Mouse (Mus musculus) small intestine, adult 2 months (tissue): ENCODE data around the gene Selenoi. TPM values are rescaled to one million over a fixed set of nuclear protein-coding genes. Genes with fewer than 3 reads are reported as not detected.
A peak's percentile ranks its signal among the peaks of the same experiment; 100 is the strongest.

Experiments used
- H3K27ac ChIP-seq: fragments of 200-500 bp; 2 replicates; pipeline ENCODE4 v1.5.1; 2012; ENCODE audit warnings: low read depth, low read length, control low read depth, inconsistent platforms; ENCODE audit not compliant: insufficient read depth
- H3K27me3 ChIP-seq: fragments of 200-500 bp; 2 replicates; pipeline ENCODE4 v1.6.1; 2012; ENCODE audit warnings: mild to moderate bottlenecking, moderate library complexity, low read length, inconsistent platforms; ENCODE audit not compliant: control insufficient read depth, insufficient read depth
- H3K36me3 ChIP-seq: fragments of 200-500 bp; 2 replicates; pipeline ENCODE4 v1.6.1; 2012; ENCODE audit warnings: mild to moderate bottlenecking, low read length, control low read depth, inconsistent platforms; ENCODE audit not compliant: control insufficient read depth, insufficient read depth
- H3K4me1 ChIP-seq: fragments of 200-500 bp; 2 replicates; pipeline ENCODE4 v1.6.1; 2012; ENCODE audit warnings: low read length, inconsistent platforms, mixed read lengths; ENCODE audit not compliant: control insufficient read depth, insufficient read depth, insufficient read length
- H3K4me3 ChIP-seq: fragments of 200-500 bp; 2 replicates; pipeline ENCODE4 v1.5.1; 2012; ENCODE audit warnings: low read depth, mild to moderate bottlenecking, control low read depth, inconsistent platforms, low read length, moderate library complexity
- CTCF ChIP-seq: fragments of 200-500 bp; IDR thresholded peaks from 2 replicates; pipeline ENCODE4 v1.5.1; 2012; ENCODE audit warnings: low read depth, mild to moderate bottlenecking, control low read depth, inconsistent platforms, low read length, moderate library complexity, mixed read lengths; ENCODE audit not compliant: insufficient replicate concordance, insufficient read length; ENCODE audit errors: extremely low read depth
- POLR2A ChIP-seq: fragments of 200-500 bp; IDR thresholded peaks from 2 replicates; pipeline ENCODE4 v1.6.1; 2012; ENCODE audit warnings: low read depth, mild to moderate bottlenecking, control low read depth, inconsistent platforms, low read length, moderate library complexity
- WGBS: fragments of 180-500 bp; shearing (Covaris S2); methylation state at CpG from one replicate; pipeline ENCODE4 v1.1.7; 2018; 5-methylcytosine and 5-hydroxymethylcytosine counted together
- polyA plus RNA-seq: library from polyadenylated mRNA; depleted of rRNA; stranded (reverse); fragments of >200 nt; gene quantifications from 2 replicates; pipeline ENCODE4 v1.2.3, GENCODE M21; 2012

Selenoi gene
- polyA plus RNA-seq, 1 experiment: 107 TPM

DNA sequence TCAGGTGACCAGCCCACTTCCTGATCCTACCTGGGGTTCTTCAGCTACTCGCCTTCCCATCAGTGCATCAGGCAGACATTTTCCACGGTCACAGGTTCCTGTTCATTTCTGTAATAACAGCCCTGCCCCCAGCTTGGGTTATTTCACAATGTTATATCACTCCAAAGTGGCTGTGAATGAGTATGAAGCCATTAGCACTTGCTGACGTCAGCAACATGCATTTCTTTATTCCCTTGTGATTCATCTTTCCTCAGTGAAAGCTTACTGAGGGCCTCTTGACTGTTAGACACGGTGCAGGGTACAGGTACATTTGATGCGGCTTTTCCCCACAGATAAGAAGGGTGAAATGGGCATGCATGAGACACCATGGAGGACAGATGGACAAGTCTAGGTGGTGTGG, 16.4 kb upstream of the Selenoi start:
- no peaks in the 10 kb centered on the region for H3K36me3 ChIP-seq
- no peak overlapping the region for H3K27ac ChIP-seq
- H3K4me1 ChIP-seq: peaks cover 1% of the 10 kb centered on the region; the same call in 1 of the 2 replicates
- H3K27me3 ChIP-seq: no peaks in the 10 kb centered on the region
- TF ChIP-seq CTCF: no peak
- TF ChIP-seq POLR2A: no peak
- 54% methylated on average over 5 of the region's 5 CpGs for WGBS
- H3K4me3 ChIP-seq: no peak overlapping the region

DNA sequence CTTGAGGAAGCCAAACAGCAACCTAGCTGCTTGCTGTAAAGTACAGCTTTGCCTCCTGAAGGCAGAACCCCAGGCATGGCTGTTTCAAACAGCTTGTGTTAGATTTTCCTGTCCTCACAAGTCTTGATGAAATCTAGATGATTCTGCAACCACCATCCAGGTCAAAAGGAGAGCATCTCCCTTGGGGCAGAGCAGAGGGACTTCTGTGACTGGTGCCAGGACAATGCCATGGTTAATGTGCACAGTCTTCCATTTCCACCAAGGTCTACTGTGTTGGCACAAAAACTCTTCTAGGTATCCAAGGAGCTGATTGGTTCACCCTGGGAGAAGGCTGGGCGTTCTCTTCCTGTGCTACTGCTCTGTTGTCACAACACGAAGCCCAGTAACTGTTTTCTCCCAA, 12.7 kb upstream of the Selenoi start:
- H3K4me3 ChIP-seq: no peak overlapping the region
- TF ChIP-seq CTCF (no peak), POLR2A (no peak)
- H3K4me1 ChIP-seq: peaks cover 1% of the 10 kb centered on the region; the same call in 1 of the 2 replicates
- no peak overlapping the region for H3K27ac ChIP-seq
- 82% methylated on average over 2 of the region's 2 CpGs for WGBS
- no peaks in the 10 kb centered on the region for H3K27me3 ChIP-seq
- no peaks in the 10 kb centered on the region for H3K36me3 ChIP-seq

DNA sequence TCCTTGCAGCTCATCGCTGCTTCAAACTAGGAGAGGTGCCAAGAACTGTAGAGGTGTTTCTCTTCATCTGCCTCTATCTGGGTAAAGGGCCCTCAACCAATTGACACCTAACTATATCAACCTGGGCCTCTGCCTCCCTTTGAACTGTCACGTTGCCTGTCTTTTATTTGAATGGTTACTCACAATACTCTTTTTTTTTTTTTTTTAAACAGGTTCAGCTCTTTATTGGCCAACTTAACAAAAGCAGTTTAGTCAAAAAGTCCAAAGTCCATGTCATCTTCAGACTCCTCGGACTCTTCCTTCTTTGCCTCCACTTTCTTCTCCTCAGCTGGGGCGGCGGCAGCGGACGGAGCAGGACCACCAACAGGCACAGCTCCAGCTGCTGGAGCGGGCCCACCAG, 11.7 kb upstream of the Selenoi start:
- Histone ChIP-seq H3K27me3 (no peaks in the 10 kb centered on the region), H3K36me3 (no peaks in the 10 kb centered on the region), H3K27ac (no peak overlapping the region), H3K4me1 (peaks cover 1% of the 10 kb centered on the region; the same call in 1 of the 2 replicates), H3K4me3 (no peak overlapping the region)
- WGBS: 72% methylated on average over 8 of the region's 8 CpGs
- TF ChIP-seq CTCF (no peak), POLR2A (no peak)

DNA sequence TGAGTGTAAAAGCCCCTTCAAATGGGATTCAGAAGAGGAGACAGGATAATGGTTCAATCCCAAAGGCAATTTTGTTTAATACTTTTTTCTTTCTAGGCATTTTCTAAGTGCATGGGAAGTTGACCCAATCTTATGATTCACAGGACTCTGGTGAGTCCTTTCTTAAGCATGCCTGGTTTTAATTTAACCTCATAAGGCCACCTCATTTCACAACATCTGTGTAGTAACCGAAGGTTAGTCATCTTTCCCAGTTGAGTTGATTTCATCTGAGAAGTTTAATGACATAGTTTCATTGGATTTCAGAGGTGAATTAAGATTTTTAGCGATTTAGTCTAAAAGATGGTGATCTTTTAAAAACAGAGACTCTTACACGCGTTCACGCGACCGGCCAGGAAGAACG, 9.7 kb upstream of the Selenoi start:
- H3K27ac ChIP-seq: no peak overlapping the region
- no peaks in the 10 kb centered on the region for H3K36me3 ChIP-seq
- H3K27me3 ChIP-seq: no peaks in the 10 kb centered on the region
- TF ChIP-seq POLR2A (no peak), CTCF (no peak)
- WGBS: 97% methylated on average over 8 of the region's 8 CpGs
- no peak overlapping the region for H3K4me3 ChIP-seq
- peaks cover 1% of the 10 kb centered on the region; the same call in 1 of the 2 replicates for H3K4me1 ChIP-seq

DNA sequence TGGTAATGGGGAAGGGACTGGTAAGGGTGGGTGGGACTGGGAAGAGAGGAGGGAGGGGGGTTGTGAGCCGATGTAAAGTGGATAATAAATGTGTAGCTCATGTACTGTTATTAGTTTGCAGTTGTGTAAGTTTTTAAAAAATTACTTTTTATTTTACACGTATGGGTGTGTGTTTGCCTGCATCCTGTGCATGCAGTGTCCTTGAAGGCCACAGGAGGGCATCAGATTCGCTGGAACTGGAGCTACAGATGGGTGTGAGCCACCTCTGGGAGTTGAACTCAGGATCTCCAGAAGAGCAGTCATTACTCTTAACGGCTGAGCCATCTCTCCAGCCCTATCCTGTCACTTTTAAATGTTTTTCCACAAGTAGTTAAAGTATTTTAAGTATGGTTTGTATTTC, 1.5 kb upstream of the Selenoi start:
- 68% methylated on average over 4 of the region's 4 CpGs for WGBS

DNA sequence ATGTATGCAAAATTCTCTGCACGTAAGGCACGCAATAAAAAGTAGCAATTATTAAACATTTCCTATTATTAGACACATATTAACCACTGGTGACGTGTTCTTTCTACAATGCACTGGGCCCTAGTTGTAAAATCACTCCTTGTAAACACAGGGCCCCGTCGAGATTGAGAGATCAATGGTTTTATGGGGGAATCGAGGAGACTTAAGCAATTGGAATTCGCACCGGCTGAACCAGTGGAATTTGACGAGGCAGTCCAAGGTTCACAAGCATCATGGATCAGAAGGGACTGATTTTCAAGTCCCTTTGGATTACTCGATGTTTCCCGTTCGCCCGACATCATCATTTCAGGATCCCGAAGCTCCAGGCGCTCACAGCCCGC, 500 bp upstream of the Selenoi start:
- Histone ChIP-seq H3K36me3 (peaks cover 5% of the 10 kb centered on the region; the same call in 1 of the 2 replicates), H3K27ac (peak overlapping the region; percentile 87)
- no peak for TF ChIP-seq POLR2A
- TF ChIP-seq CTCF: no peak

More for the DNA sequence above, 1.5 kb upstream of the Selenoi start:
- Histone ChIP-seq H3K27me3 (no peaks in the 10 kb centered on the region), H3K36me3 (peaks cover 5% of the 10 kb centered on the region; the same call in 1 of the 2 replicates), H3K27ac (no peak overlapping the region), H3K4me1 (peaks cover under 1% of the 10 kb centered on the region; the same call in 1 of the 2 replicates), H3K4me3 (no peak overlapping the region)
- no peak for TF ChIP-seq POLR2A
- peak; percentile 60; the same call in 1 of the 2 replicates for TF ChIP-seq CTCF

DNA sequence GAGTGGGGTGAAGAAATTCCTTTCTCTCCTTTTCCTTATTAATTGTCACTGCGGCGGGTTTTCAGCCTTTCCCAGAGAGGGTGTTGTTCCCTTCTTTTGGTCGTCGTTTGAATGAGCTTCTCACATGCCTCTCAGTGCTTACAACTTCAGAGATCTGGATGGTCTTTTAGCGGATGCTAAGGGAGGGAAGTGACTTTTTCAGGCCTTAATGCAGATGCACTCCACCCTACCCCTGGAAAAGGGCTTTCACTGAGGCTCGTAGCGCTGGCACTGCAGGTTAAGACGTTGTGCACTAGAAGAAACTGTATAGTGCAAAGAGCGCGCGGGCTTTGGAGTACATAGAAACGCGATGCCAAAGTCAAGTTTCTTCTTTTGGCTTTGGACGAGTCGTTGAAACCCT, 661 bp downstream of the Selenoi start:
- Histone ChIP-seq H3K27me3 (no peaks in the 10 kb centered on the region), H3K27ac (peak overlapping the region; percentile 86)
- 3% methylated on average over 15 of the region's 15 CpGs for WGBS

More for the DNA sequence above, 500 bp upstream of the Selenoi start:
- WGBS: 10% methylated on average over 16 of the region's 16 CpGs
- Histone ChIP-seq H3K27me3 (no peaks in the 10 kb centered on the region), H3K4me1 (peaks cover 8% of the 10 kb centered on the region; the same call in 1 of the 2 replicates), H3K4me3 (peak overlapping the region; percentile 85)

DNA sequence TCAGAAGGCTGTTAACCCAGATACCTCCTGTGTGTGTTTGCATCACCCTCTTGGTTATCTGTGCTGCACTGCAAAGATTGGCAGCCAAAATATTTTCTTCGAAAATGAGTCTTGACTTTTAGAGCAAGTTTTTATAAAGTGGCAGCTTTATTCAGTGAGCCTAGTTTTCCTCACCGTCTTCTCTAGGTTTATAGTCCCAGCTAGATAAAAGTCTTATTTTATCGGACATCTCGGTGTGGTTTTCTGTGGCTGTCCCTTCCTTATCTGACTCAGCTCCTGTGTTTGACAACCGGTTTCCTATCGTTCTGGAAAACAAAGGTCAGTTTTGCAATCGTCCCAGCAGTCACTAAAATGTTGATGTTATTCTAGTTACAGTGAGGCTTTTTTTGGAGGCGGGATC, 1.6 kb downstream of the Selenoi start:
- TF ChIP-seq CTCF (no peak), POLR2A (no peak)
- H3K27me3 ChIP-seq: no peaks in the 10 kb centered on the region
- H3K4me3 ChIP-seq: no peak overlapping the region
- H3K27ac ChIP-seq: peak overlapping the region; percentile 70
- H3K4me1 ChIP-seq: peaks cover 13% of the 10 kb centered on the region; the same call in 1 of the 2 replicates
- peaks cover 5% of the 10 kb centered on the region; the same call in 1 of the 2 replicates for H3K36me3 ChIP-seq
- WGBS: 17% methylated on average over 8 of the region's 8 CpGs

More for the DNA sequence above, 661 bp downstream of the Selenoi start:
- TF ChIP-seq CTCF (no peak), POLR2A (no peak)
- peaks cover 10% of the 10 kb centered on the region; the same call in 1 of the 2 replicates for H3K4me1 ChIP-seq
- H3K4me3 ChIP-seq: peak overlapping the region; percentile 85
- peaks cover 5% of the 10 kb centered on the region; the same call in 1 of the 2 replicates for H3K36me3 ChIP-seq
